Mouse (Mus musculus) heart, adult 2 months (tissue): Measurements from ENCODE around the gene Celf3.

Source experiments
- CTCF ChIP-seq: fragments of 200-600 bp; IDR thresholded peaks from 2 replicates; pipeline ENCODE4 v1.8.1; 2022; ENCODE audit warnings: antibody characterized with exemption, mild to moderate bottlenecking, moderate library complexity
- POLR2A ChIP-seq: fragments of 200-500 bp; IDR thresholded peaks from 2 replicates; pipeline ENCODE4 v1.6.1; 2011; ENCODE audit warnings: mild to moderate bottlenecking, low read depth, low read length, control low read depth; ENCODE audit not compliant: insufficient read depth

DNA sequence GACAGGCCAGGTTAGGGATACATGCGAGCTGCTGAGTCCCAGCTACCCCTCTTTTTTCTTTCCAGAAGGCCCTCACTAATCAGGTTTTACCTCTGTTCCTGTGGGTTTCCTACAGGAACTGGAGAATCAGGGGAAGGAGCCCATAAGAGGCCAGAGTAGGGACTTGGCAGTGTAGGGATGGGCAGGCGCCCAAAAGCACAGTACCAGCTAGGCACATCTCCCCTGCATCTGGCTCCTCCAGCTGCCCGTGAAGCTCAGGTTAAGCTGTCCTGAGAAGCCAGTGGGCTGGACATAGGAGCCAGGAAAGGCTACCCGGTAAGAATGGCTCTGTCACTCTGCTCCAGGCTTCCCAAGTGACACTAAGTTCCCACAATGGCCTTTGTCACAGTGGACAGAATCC is 3.3 kb downstream of the Celf3 start:
- no peak for TF ChIP-seq POLR2A
- no peak for TF ChIP-seq CTCF
